Mouse (Mus musculus): ENCODE measurements around the gene Ldb2. TPM values are rescaled to one million over a fixed set of nuclear protein-coding genes. Genes with fewer than 3 reads are reported as not detected.

The Ldb2 gene
- total RNA-seq (2021) (1 to 10 TPM; 7.3 to 7.6 TPM), polyA plus RNA-seq (2012; rRNA removed) (15.1 and 21.1 TPM in 2 replicates)
- long read RNA-seq, partial matches to known transcripts: 0 of 7 reads
- long read RNA-seq, other reads (novel, unspliced or antisense): 4 of 7 reads

DNA sequence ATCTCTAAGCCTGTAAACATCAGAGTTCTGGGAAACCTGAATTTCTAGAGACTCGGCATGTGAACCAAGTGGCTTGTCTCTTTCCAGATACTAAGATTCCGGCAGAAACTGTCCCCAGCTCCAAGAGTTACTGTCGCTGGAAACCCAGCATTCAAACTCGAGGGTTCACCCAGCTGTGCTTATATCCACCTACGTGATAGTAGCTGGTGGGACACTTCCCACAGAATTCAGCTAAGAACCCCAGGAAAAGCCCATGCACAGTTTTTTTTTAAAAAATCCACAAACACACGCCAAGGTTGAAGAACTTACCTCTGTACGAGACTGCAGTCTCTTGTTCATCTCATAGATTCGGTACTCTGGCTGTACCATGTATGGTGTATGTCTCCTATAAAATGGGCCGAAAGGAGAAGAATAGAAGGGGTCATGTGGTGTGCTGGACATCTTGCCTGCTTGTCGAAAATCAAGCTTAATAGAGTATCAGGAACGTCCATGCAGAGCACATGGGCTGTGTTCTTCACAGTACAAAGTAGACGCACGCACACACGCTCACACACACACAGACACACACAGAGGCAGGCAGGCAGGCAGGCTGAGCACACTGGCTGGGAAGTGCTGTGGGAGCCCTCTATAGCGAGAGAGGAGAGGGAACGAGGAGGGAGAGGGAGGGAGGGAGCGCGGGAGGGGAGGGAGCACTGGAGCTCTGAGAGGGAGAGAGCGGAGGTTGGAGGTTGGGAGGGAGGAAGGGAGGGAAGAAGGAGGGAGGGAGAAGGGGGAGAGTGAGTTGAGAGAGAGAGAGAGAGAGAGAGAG lies at the start of gene Ldb2:
Ldb2 (minus strand) TSS at position 628 of the 808 bp plus-strand sequence.
- Histone ChIP-seq H3K36me3 (ENCODE audit: control insufficient read depth, insufficient read depth, low read length) (no peaks in the 10 kb centered on the region), H3K4me3 (peak within 1 kb of the TSS; percentile 59), H3K27me3 (ENCODE audit: control insufficient read depth, insufficient read depth, low read length) (no peaks in the 10 kb centered on the region), H3K27ac (peak within 1 kb of the TSS; percentile 81), H3K9ac (ENCODE audit: low read depth, low read length) (peak within 1 kb of the TSS; percentile 67), H3K79me2 (replicated peaks; ENCODE audit: control insufficient read depth, insufficient read depth, low read length) (peaks cover 2% of the 10 kb centered on the region; the same call in 1 of the 2 replicates), H3K4me1 (ENCODE audit: control insufficient read depth, insufficient read depth, low read length) (no peaks in the 10 kb centered on the region; the same call in 1 of the 2 replicates)
- WGBS: under 1% methylated on average over 19 of the region's 19 CpGs
- DNase-seq: peak; percentile 55 to 64
- intact Hi-C loops (cut with DNase I): loop anchor here (2.0 kb wide), 1 partner anchor 32 kb away; no protein-coding TSS in a partner anchor
- no peak for TF ChIP-seq EP300 (IDR thresholded peaks at IDR 0.05; ENCODE audit: insufficient read depth, low read depth, low read length)
- TF ChIP-seq POLR2A (IDR thresholded peaks at IDR 0.05; ENCODE audit: insufficient read depth, low read depth, low read length): peak; percentile 61

DNA sequence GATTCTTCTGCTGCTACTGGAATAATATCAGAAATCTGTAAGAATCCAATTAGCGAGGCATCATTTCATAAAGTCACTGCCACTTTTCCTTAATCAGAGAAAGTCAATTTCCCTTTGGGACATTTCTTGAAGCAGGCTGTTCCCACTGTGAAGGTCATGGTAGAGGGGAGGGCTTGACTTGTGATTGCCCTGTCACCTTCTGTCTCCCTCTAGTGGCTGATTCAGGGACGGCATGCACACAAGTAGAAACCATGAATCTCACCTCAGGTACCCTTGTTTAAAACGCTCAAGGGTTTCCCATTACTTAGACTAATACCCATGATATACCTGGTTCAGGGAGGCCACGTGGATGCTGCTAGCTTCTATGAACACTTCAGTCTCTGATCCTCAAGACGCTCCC lies 31.8 kb upstream of the Ldb2 start:
- no peak overlapping the region for H3K4me3 ChIP-seq
- TF ChIP-seq CTCF (IDR thresholded peaks at IDR 0.05): peak; percentile 93
- no peak for TF ChIP-seq POLR2A (IDR thresholded peaks at IDR 0.05; ENCODE audit: insufficient read depth, low read depth, low read length)
- 0 out of 2 replicates have a peak, but pooled peaks have one; percentile 25 for TF ChIP-seq EP300 (IDR thresholded peaks at IDR 0.05; ENCODE audit: insufficient read depth, low read depth, low read length)
- WGBS: 69% methylated on average over 5 of the region's 5 CpGs
- intact Hi-C loops (cut with DNase I): loop anchor here (2.0 to 10.0 kb wide), 4 partner anchors 69 to 526 kb away; no protein-coding TSS in a partner anchor
- H3K4me1 ChIP-seq (ENCODE audit: control insufficient read depth, insufficient read depth, low read length): no peaks in the 10 kb centered on the region
- no peaks in the 10 kb centered on the region for H3K79me2 ChIP-seq (replicated peaks; ENCODE audit: control insufficient read depth, insufficient read depth, low read length)
- H3K36me3 ChIP-seq (ENCODE audit: control insufficient read depth, insufficient read depth, low read length): no peaks in the 10 kb centered on the region
- DNase-seq: peak; percentile 12 to 59
- H3K9ac ChIP-seq (ENCODE audit: low read depth, low read length): no peak overlapping the region
- H3K27ac ChIP-seq: no peak overlapping the region
- H3K27me3 ChIP-seq (ENCODE audit: control insufficient read depth, insufficient read depth, low read length): no peaks in the 10 kb centered on the region

DNA sequence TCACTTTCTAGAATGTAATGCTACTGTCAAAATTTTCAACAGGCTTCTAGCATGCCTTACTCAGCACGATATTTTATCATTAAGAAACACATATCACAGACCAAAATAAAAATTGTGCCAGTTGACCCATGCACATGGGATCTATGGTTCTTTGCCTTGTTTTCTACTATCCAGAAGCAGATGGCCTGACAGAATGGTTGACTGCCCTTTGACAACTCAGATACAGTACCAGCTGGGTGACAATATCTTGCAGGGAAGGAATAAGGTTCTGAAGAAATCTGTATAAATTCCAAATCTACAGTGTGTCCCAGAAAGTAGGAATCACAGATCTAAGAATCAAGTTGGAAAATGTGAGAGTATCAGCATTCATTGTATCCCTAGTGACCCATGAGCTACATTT lies 16.0 kb upstream of the Ldb2 start:
- 62% methylated on average over 1 of the region's 1 CpGs for WGBS
- Histone ChIP-seq H3K27ac (no peak overlapping the region), H3K4me3 (no peak overlapping the region), H3K4me1 (ENCODE audit: control insufficient read depth, insufficient read depth, low read length) (no peaks in the 10 kb centered on the region), H3K9ac (ENCODE audit: low read depth, low read length) (no peak overlapping the region), H3K36me3 (ENCODE audit: control insufficient read depth, insufficient read depth, low read length) (no peaks in the 10 kb centered on the region), H3K79me2 (replicated peaks; ENCODE audit: control insufficient read depth, insufficient read depth, low read length) (no peaks in the 10 kb centered on the region), H3K27me3 (ENCODE audit: control insufficient read depth, insufficient read depth, low read length) (no peaks in the 10 kb centered on the region)
- TF ChIP-seq POLR2A (IDR thresholded peaks at IDR 0.05; ENCODE audit: insufficient read depth, low read depth, low read length): no peak
- TF ChIP-seq EP300 (IDR thresholded peaks at IDR 0.05; ENCODE audit: insufficient read depth, low read depth, low read length): no peak
- no peak for TF ChIP-seq CTCF (IDR thresholded peaks at IDR 0.05)
- intact Hi-C loops (cut with DNase I): no loop called here
- no peak for DNase-seq

DNA sequence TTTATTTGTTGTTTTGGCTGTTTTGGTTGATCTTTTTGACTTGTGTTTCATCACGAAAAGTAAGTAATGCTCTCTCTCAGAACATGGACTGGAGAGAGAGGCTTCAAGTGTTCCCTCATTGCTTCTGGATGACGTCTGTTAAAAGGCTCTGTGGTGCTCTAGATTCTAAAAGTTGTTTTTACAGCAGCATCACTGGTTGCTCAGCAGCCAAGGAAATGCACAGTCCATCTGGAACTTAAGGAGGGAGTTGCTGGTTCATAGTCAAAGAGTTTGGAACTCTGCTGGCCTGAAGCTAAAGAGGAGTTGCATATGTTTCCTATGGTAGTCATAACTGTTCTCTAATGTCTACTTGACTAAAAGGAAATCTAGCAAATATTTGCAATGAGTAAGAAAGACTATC lies 6.5 kb upstream of the Ldb2 start:
- no peak for TF ChIP-seq POLR2A (IDR thresholded peaks at IDR 0.05; ENCODE audit: insufficient read depth, low read depth, low read length)
- TF ChIP-seq CTCF (IDR thresholded peaks at IDR 0.05): no peak
- no peak for TF ChIP-seq EP300 (IDR thresholded peaks at IDR 0.05; ENCODE audit: insufficient read depth, low read depth, low read length)
- 63% methylated on average over 2 of the region's 2 CpGs for WGBS
- Histone ChIP-seq H3K27ac (no peak overlapping the region), H3K36me3 (ENCODE audit: control insufficient read depth, insufficient read depth, low read length) (no peaks in the 10 kb centered on the region), H3K27me3 (ENCODE audit: control insufficient read depth, insufficient read depth, low read length) (no peaks in the 10 kb centered on the region), H3K79me2 (replicated peaks; ENCODE audit: control insufficient read depth, insufficient read depth, low read length) (no peaks in the 10 kb centered on the region), H3K9ac (ENCODE audit: low read depth, low read length) (no peak overlapping the region), H3K4me3 (no peak overlapping the region), H3K4me1 (ENCODE audit: control insufficient read depth, insufficient read depth, low read length) (no peaks in the 10 kb centered on the region)
- intact Hi-C loops (cut with DNase I): no loop called here
- DNase-seq: no peak

DNA sequence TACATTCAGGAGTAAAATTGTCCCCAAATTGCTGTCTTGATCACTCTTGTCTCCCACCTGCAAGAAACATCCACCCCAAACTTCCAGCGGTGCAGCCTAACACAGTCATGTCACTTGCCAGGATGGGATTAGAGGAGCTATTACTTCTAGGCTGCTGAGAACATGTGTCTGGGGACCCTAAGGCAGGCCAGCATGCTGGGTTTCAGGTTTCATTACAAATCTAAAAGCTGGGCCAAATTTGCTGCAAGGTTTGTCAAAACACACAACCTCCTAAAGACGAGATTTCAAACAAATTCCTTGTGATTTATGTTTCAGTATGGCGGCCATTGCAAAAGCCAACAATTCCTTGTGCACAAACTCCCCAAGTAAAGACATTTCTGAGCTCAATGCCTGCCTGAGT lies 1.6 kb upstream of the Ldb2 start:
- no peaks in the 10 kb centered on the region; the same call in 1 of the 2 replicates for H3K4me1 ChIP-seq (ENCODE audit: control insufficient read depth, insufficient read depth, low read length)
- no peak overlapping the region for H3K27ac ChIP-seq
- H3K4me3 ChIP-seq: no peak overlapping the region
- TF ChIP-seq EP300 (IDR thresholded peaks at IDR 0.05; ENCODE audit: insufficient read depth, low read depth, low read length) (no peak), POLR2A (IDR thresholded peaks at IDR 0.05; ENCODE audit: insufficient read depth, low read depth, low read length) (no peak), CTCF (IDR thresholded peaks at IDR 0.05) (no peak)
- DNase-seq: no peak
- WGBS: 53% methylated on average over 3 of the region's 3 CpGs
- H3K79me2 ChIP-seq (replicated peaks; ENCODE audit: control insufficient read depth, insufficient read depth, low read length): peaks cover 2% of the 10 kb centered on the region; the same call in 1 of the 2 replicates
- H3K36me3 ChIP-seq (ENCODE audit: control insufficient read depth, insufficient read depth, low read length): no peaks in the 10 kb centered on the region
- H3K27me3 ChIP-seq (ENCODE audit: control insufficient read depth, insufficient read depth, low read length): no peaks in the 10 kb centered on the region
- H3K9ac ChIP-seq (ENCODE audit: low read depth, low read length): no peak overlapping the region
- intact Hi-C loops (cut with DNase I): no loop called here

DNA sequence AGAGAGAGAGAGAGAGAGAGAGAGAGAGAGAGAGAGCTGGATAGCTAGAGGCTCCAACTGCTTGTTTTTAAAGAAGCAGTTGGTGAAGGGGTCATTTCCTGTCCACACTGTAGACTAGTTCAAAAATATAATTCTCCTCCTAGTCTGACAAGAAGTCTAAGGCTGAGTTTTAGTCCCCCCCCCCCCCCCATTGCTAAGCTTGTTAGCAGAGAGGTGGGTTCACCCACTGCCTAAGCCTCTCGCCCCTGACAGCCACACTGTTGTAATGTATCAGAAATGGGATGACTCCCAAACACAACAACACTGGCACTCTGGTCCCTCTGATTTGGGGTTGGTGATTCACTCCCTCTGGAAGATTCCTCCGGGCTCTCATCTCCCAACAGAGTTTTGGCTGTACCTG lies 381 bp upstream of the Ldb2 start:
- TF ChIP-seq POLR2A (IDR thresholded peaks at IDR 0.05; ENCODE audit: insufficient read depth, low read depth, low read length) (no peak), EP300 (IDR thresholded peaks at IDR 0.05; ENCODE audit: insufficient read depth, low read depth, low read length) (no peak), CTCF (IDR thresholded peaks at IDR 0.05) (no peak)
- H3K4me3 ChIP-seq: no peak overlapping the region
- DNase-seq: no peak
- no peaks in the 10 kb centered on the region; the same call in 1 of the 2 replicates for H3K4me1 ChIP-seq (ENCODE audit: control insufficient read depth, insufficient read depth, low read length)
- no peaks in the 10 kb centered on the region for H3K36me3 ChIP-seq (ENCODE audit: control insufficient read depth, insufficient read depth, low read length)
- intact Hi-C loops (cut with DNase I): loop anchor here (2.0 kb wide), 1 partner anchor 33 kb away; no protein-coding TSS in a partner anchor
- 45% methylated on average over 2 of the region's 2 CpGs for WGBS
- H3K27ac ChIP-seq: no peak overlapping the region; the same call in 1 of the 2 replicates
- H3K79me2 ChIP-seq (replicated peaks; ENCODE audit: control insufficient read depth, insufficient read depth, low read length): peaks cover 2% of the 10 kb centered on the region; the same call in 1 of the 2 replicates
- H3K9ac ChIP-seq (ENCODE audit: low read depth, low read length): no peak overlapping the region
- no peaks in the 10 kb centered on the region for H3K27me3 ChIP-seq (ENCODE audit: control insufficient read depth, insufficient read depth, low read length)
